Mouse (Mus musculus) liver, embryonic 11.5 days (tissue): ENCODE data around the gene Gm37240. TPM values are rescaled to one million over a fixed set of nuclear protein-coding genes. Genes with fewer than 3 reads are reported as not detected.

Source experiments
- ATAC-seq: fragments of 200-750 bp; cut with Nextera tagmentation; replicated peaks from 2 replicates; pipeline ENCODE4 v1.8.0; 2017; ENCODE audit warnings: moderate number of reproducible peaks, mild to moderate bottlenecking, moderate TSS enrichment, moderate library complexity; ENCODE audit not compliant: low FRiP score
- DNase-seq: peaks from one replicate; pipeline ENCODE4 v3.0.0-alpha.2; 2017; ENCODE audit warnings: low spot score
- H3K27ac ChIP-seq: fragments of 300-500 bp; sonication (generic); 2 replicates; pipeline ENCODE4 v1.5.1; 2014; ENCODE audit warnings: mild to moderate bottlenecking, low read depth, low read length, control low read depth
- H3K27me3 ChIP-seq: fragments of 300-500 bp; sonication (generic); replicated peaks from 2 replicates; pipeline ENCODE4 v1.6.1; 2014; ENCODE audit warnings: low read length, mixed read lengths; ENCODE audit not compliant: control insufficient read depth, insufficient read depth
- H3K36me3 ChIP-seq: fragments of 300-500 bp; sonication (generic); 2 replicates; pipeline ENCODE4 v1.6.1; 2014; ENCODE audit warnings: mild to moderate bottlenecking, low read length, moderate library complexity, mixed read lengths; ENCODE audit not compliant: control insufficient read depth, insufficient read depth
- H3K4me1 ChIP-seq: fragments of 300-500 bp; sonication (generic); replicated peaks from 2 replicates; pipeline ENCODE4 v1.6.1; 2014; ENCODE audit warnings: low read length, mixed read lengths; ENCODE audit not compliant: control insufficient read depth, insufficient read depth
- H3K4me2 ChIP-seq: fragments of 300-500 bp; sonication (generic); 2 replicates; pipeline ENCODE4 v1.6.1; 2014; ENCODE audit warnings: mild to moderate bottlenecking, control low read depth, moderate library complexity
- H3K4me3 ChIP-seq: fragments of 300-500 bp; sonication (generic); 2 replicates; pipeline ENCODE4 v1.5.1; 2014; ENCODE audit warnings: low read depth, low read length, control low read depth
- H3K9ac ChIP-seq: fragments of 300-500 bp; sonication (generic); 2 replicates; pipeline ENCODE4 v1.6.1; 2014; ENCODE audit warnings: low read depth, low read length, control low read depth
- H3K9me3 ChIP-seq: fragments of 300-500 bp; sonication (generic); 2 replicates; pipeline ENCODE4 v1.6.1; 2016; ENCODE audit warnings: low read length, inconsistent platforms, mixed read lengths; ENCODE audit not compliant: control insufficient read depth
- WGBS: fragments of 180-500 bp; shearing (Covaris S2); extraction: QIAGEN DNeasy Blood & Tissue Kit; methylation state at CpG from one replicate; pipeline ENCODE4 v1.1.7; 2014; 5-methylcytosine and 5-hydroxymethylcytosine counted together
- polyA plus RNA-seq: library from polyadenylated mRNA; unstranded; fragments of >200 nt; fragmentation: Nextera tagmentation; extraction: Ambion mirVana; gene quantifications from 2 replicates; pipeline ENCODE4 v1.2.1, GENCODE M21; 2014

Gm37240 gene
- polyA plus RNA-seq, 1 experiment from 2014 or later: 1.6 TPM

GRCm38 (mm10) chr3:84829366-84829765, 1058.0 kb downstream of the Gm37240 start:
- H3K36me3 ChIP-seq: no peaks in the 10 kb centered on the region
- H3K27me3 ChIP-seq: no peaks in the 10 kb centered on the region
- DNase-seq: no peak
- peaks cover 9% of the 10 kb centered on the region for H3K4me1 ChIP-seq
- no peak overlapping the region for H3K4me3 ChIP-seq
- ATAC-seq: no peak
- H3K9me3 ChIP-seq: no peaks in the 10 kb centered on the region
- no peak overlapping the region for H3K27ac ChIP-seq
- H3K9ac ChIP-seq: no peak overlapping the region
- H3K4me2 ChIP-seq: no peak overlapping the region
- 75% methylated on average over 1 of the region's 1 CpGs for WGBS

- Histone ChIP-seq H3K27me3 (no peaks in the 10 kb centered on the region), H3K9ac (no peak overlapping the region), H3K4me3 (no peak overlapping the region), H3K36me3 (no peaks in the 10 kb centered on the region), H3K4me2 (no peak overlapping the region), H3K9me3 (no peaks in the 10 kb centered on the region), H3K4me1 (peaks cover 9% of the 10 kb centered on the region), H3K27ac (no peak overlapping the region)
- no peak for DNase-seq
- ATAC-seq: no peak
- 83% methylated on average over 4 of the region's 4 CpGs for WGBS
These were observed 1059.7 kb downstream of the Gm37240 start for GRCm38 (mm10) chr3:84827617-84828016.

GRCm38 (mm10) chr3:84826938-84827337, 1060.4 kb downstream of the Gm37240 start:
- 74% methylated on average over 3 of the region's 3 CpGs for WGBS
- no peak for ATAC-seq

GRCm38 (mm10) chr3:84826405-84826804, 1060.9 kb downstream of the Gm37240 start:
- WGBS: 86% methylated on average over 3 of the region's 3 CpGs
- no peak for DNase-seq

More at GRCm38 (mm10) chr3:84826938-84827337, 1060.4 kb downstream of the Gm37240 start:
- DNase-seq: no peak
- Histone ChIP-seq H3K36me3 (no peaks in the 10 kb centered on the region), H3K27ac (no peak overlapping the region), H3K4me1 (peaks cover 9% of the 10 kb centered on the region), H3K4me3 (no peak overlapping the region), H3K9ac (no peak overlapping the region), H3K27me3 (no peaks in the 10 kb centered on the region), H3K4me2 (no peak overlapping the region), H3K9me3 (no peaks in the 10 kb centered on the region)

GRCm38 (mm10) chr3:84825990-84826389, 1061.3 kb downstream of the Gm37240 start:
- H3K4me1 ChIP-seq: peaks cover 9% of the 10 kb centered on the region
- ATAC-seq (no peak), DNase-seq (no peak)
- no peak overlapping the region for H3K4me3 ChIP-seq
- H3K36me3 ChIP-seq: no peaks in the 10 kb centered on the region
- H3K4me2 ChIP-seq: no peak overlapping the region
- no peaks in the 10 kb centered on the region for H3K9me3 ChIP-seq
- WGBS: 30% methylated on average over 5 of the region's 5 CpGs
- H3K27ac ChIP-seq: no peak overlapping the region
- H3K9ac ChIP-seq: no peak overlapping the region
- H3K27me3 ChIP-seq: no peaks in the 10 kb centered on the region

More at GRCm38 (mm10) chr3:84826405-84826804, 1060.9 kb downstream of the Gm37240 start:
- H3K36me3 ChIP-seq: no peaks in the 10 kb centered on the region
- H3K4me3 ChIP-seq: no peak overlapping the region
- H3K9me3 ChIP-seq: no peaks in the 10 kb centered on the region
- no peak for ATAC-seq
- H3K4me1 ChIP-seq: peaks cover 9% of the 10 kb centered on the region
- no peaks in the 10 kb centered on the region for H3K27me3 ChIP-seq
- no peak overlapping the region for H3K9ac ChIP-seq
- H3K27ac ChIP-seq: no peak overlapping the region
- no peak overlapping the region for H3K4me2 ChIP-seq

- no peaks in the 10 kb centered on the region for H3K9me3 ChIP-seq
- DNase-seq: no peak
- no peaks in the 10 kb centered on the region for H3K27me3 ChIP-seq
- no peaks in the 10 kb centered on the region for H3K36me3 ChIP-seq
- no peak overlapping the region for H3K4me3 ChIP-seq
- no peak overlapping the region for H3K27ac ChIP-seq
- peaks cover 9% of the 10 kb centered on the region for H3K4me1 ChIP-seq
- 82% methylated on average over 2 of the region's 2 CpGs for WGBS
- no peak for ATAC-seq
- no peak overlapping the region for H3K9ac ChIP-seq
- no peak overlapping the region for H3K4me2 ChIP-seq
These were observed 1066.6 kb downstream of the Gm37240 start for GRCm38 (mm10) chr3:84820654-84821201.

- Histone ChIP-seq H3K9me3 (no peaks in the 10 kb centered on the region), H3K27me3 (no peaks in the 10 kb centered on the region), H3K27ac (no peak overlapping the region), H3K4me1 (peaks cover 14% of the 10 kb centered on the region), H3K4me3 (no peak overlapping the region), H3K9ac (no peak overlapping the region), H3K36me3 (no peaks in the 10 kb centered on the region), H3K4me2 (no peak overlapping the region)
- DNase-seq (no peak), ATAC-seq (no peak)
- WGBS: 60% methylated on average over 1 of the region's 1 CpGs
These were observed 1070.4 kb downstream of the Gm37240 start for GRCm38 (mm10) chr3:84816951-84817350.

GRCm38 (mm10) chr3:84815461-84815860, 1071.9 kb downstream of the Gm37240 start:
- under 1% methylated on average over 29 of the region's 29 CpGs for WGBS
- H3K36me3 ChIP-seq: no peaks in the 10 kb centered on the region
- peak overlapping the region; percentile 87 for H3K4me2 ChIP-seq
- ATAC-seq: 0 out of 2 replicates have a peak, but pooled peaks have one; percentile 18
- no peaks in the 10 kb centered on the region for H3K9me3 ChIP-seq
- no peaks in the 10 kb centered on the region for H3K27me3 ChIP-seq
- peak; percentile 55 for DNase-seq
- peak overlapping the region; percentile 99 for H3K4me3 ChIP-seq
- peak overlapping the region; percentile 98; the same call in 1 of the 2 replicates for H3K27ac ChIP-seq
- peak overlapping the region; percentile 87 for H3K9ac ChIP-seq
- peaks cover 14% of the 10 kb centered on the region for H3K4me1 ChIP-seq

- peak within 1 kb of the TSS; percentile 99 for H3K4me3 ChIP-seq
- no peaks in the 10 kb centered on the region for H3K36me3 ChIP-seq
- peak within 1 kb of the TSS; percentile 98 for H3K27ac ChIP-seq
- peak within 1 kb of the TSS; percentile 93 for H3K4me2 ChIP-seq
- peaks cover 14% of the 10 kb centered on the region for H3K4me1 ChIP-seq
- H3K27me3 ChIP-seq: no peaks in the 10 kb centered on the region
- WGBS: under 1% methylated on average over 46 of the region's 76 CpGs
- no peaks in the 10 kb centered on the region for H3K9me3 ChIP-seq
- peak within 1 kb of the TSS; percentile 88 for H3K9ac ChIP-seq
- ATAC-seq (peak; percentile 24), DNase-seq (peak; percentile 47)
These were observed 1072.4 kb downstream of the Gm37240 start, which contains the start of gene Fbxw7 for GRCm38 (mm10) chr3:84814762-84815381. Gene Fbxw7 (plus strand): TSS chr3:84815268.
